Mouse (Mus musculus): Measurements from ENCODE around the gene Olfr820. TPM values are rescaled to one million over a fixed set of nuclear protein-coding genes. Genes with fewer than 3 reads are reported as not detected.
"Not testable (repeated sequence)": the region's sequence is repeated elsewhere in the genome, so short reads cannot be mapped to it uniquely, and the experiment has no call there.

Gene Olfr820
- polyA plus RNA-seq (2014; fragmentation: Nextera tagmentation; extraction: Ambion mirVana), result 0.12 and 0.33 TPM in 2 replicates

DNA sequence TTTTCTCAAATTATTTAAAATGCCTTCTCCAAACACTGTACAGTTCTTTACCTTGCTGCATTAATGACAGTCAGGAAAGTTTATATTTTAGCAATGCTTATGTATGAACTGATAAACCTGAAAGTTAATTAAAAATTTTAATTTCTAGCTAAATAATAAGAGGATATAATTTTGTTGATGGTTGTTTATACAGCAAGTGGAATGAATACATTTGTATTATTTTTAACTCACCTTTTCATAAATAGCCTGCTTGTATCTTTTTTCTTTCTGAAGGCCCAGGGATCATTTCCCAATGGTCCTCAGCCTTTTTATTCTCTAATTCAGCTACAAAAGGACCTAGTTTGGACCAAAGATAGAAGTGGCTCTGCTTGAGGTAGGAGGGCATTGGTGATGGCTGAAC is at the start of gene Olfr820:
TSS of gene Olfr820 (plus strand) at position 301 of the 400 bp plus-strand sequence.
- no peaks in the 10 kb centered on the region for H3K9me3 ChIP-seq (ENCODE audit: control insufficient read depth, low read length)
- DNase-seq (ENCODE audit: low spot score) (no peak), ATAC-seq (ENCODE audit: low read depth) (no peak)
- no peak within 1 kb of the TSS for H3K27ac ChIP-seq (replicated peaks; ENCODE audit: low read depth, low read length)
- no peaks in the 10 kb centered on the region for H3K36me3 ChIP-seq (ENCODE audit: control insufficient read depth, insufficient read depth, low read length)
- H3K9ac ChIP-seq (ENCODE audit: low read depth, low read length), result no peak within 1 kb of the TSS
- no peaks in the 10 kb centered on the region for H3K4me1 ChIP-seq (ENCODE audit: control insufficient read depth, insufficient read depth, low read length)
- no peak within 1 kb of the TSS for H3K4me3 ChIP-seq (ENCODE audit: low read depth, low read length)
- H3K27me3 ChIP-seq (replicated peaks; ENCODE audit: control insufficient read depth, insufficient read depth, low read length), result no peaks in the 10 kb centered on the region
- H3K4me2 ChIP-seq (ENCODE audit: low read depth, low read length), result no peak within 1 kb of the TSS

DNA sequence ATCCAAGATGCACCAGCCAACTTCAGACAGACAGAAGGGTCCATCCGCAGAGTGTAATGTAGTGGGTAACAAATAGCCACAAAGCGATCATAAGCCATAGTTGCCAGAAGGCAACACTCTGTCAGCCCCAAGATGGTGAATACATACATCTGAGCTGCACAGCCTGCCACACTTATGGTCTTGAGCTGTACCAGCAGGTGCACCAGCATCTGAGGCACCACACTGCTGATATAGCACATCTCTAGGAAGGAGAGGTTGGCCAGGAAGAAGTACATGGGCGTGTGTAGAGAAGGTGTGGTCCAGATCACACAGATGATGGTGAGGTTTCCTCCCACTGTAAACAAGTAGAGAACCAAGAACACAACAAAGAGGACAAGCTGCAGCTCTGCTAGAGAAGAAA is 46.2 kb upstream of the Olfr820 start:
- not testable (repeated sequence) for H3K27me3 ChIP-seq (replicated peaks; ENCODE audit: control insufficient read depth, insufficient read depth, low read length); H3K9me3 ChIP-seq (ENCODE audit: control insufficient read depth, low read length); H3K27ac ChIP-seq (replicated peaks; ENCODE audit: low read depth, low read length); H3K4me3 ChIP-seq (ENCODE audit: low read depth, low read length); H3K4me1 ChIP-seq (ENCODE audit: control insufficient read depth, insufficient read depth, low read length); H3K36me3 ChIP-seq (ENCODE audit: control insufficient read depth, insufficient read depth, low read length); ATAC-seq (ENCODE audit: low read depth); H3K9ac ChIP-seq (ENCODE audit: low read depth, low read length); DNase-seq (ENCODE audit: low spot score); H3K4me2 ChIP-seq (ENCODE audit: low read depth, low read length)
- WGBS, result 100% methylated on average over 2 of the region's 3 CpGs

DNA sequence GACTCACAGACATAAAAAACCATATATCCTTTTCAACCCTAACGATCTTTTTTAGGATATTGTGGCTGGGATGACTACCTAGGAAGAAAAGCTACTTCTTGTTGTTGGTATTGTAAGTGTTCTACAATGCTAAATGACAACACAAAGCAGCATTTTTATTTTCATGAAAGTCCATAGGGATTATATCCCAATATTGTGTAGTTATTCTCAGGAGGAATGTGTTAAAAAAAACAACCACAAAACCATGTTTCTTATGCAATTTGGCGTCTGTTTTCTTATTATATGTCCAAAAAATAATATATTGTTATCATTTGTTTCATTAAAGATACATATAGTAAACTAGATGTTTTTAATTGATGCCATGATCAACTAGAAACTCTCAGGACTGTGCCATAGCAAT is 45.3 kb upstream of the Olfr820 start, which contains the start of gene Olfr819:
TSS of gene Olfr819 (minus strand) at position 101 of the 400 bp plus-strand sequence.
- WGBS, result 72% methylated on average over 2 of the region's 2 CpGs

DNA sequence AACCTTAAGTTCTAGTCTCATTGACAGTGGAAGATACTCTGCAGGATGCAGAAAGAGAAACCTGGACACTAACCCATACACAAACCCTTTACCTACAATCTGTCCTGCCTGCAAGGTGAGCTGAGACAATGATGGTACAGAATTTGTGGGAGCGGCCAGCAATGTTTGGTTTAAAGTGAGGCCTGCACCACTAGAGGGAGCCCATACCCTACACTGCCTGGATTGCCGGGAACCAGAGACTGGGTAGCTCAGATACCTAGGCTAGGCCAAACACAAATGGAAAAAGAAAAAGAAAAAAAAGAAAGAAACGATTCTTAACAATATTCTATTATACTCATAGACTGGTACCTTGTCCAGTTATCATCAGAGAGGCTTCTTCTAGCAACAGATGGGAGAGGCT is 39.4 kb upstream of the Olfr820 start:
- no CpG with 5 or more reads among the region's 3 CpGs for WGBS
- not testable (repeated sequence) for H3K4me2 ChIP-seq (ENCODE audit: low read depth, low read length); DNase-seq (ENCODE audit: low spot score); H3K4me1 ChIP-seq (ENCODE audit: control insufficient read depth, insufficient read depth, low read length); H3K9me3 ChIP-seq (ENCODE audit: control insufficient read depth, low read length); H3K36me3 ChIP-seq (ENCODE audit: control insufficient read depth, insufficient read depth, low read length); H3K27me3 ChIP-seq (replicated peaks; ENCODE audit: control insufficient read depth, insufficient read depth, low read length); H3K4me3 ChIP-seq (ENCODE audit: low read depth, low read length); H3K27ac ChIP-seq (replicated peaks; ENCODE audit: low read depth, low read length); H3K9ac ChIP-seq (ENCODE audit: low read depth, low read length); ATAC-seq (ENCODE audit: low read depth)

More for the DNA sequence above, 45.3 kb upstream of the Olfr820 start, which contains the start of gene Olfr819:
- H3K36me3 ChIP-seq (ENCODE audit: control insufficient read depth, insufficient read depth, low read length); H3K4me3 ChIP-seq (ENCODE audit: low read depth, low read length); ATAC-seq (ENCODE audit: low read depth); H3K9me3 ChIP-seq (ENCODE audit: control insufficient read depth, low read length); H3K4me1 ChIP-seq (ENCODE audit: control insufficient read depth, insufficient read depth, low read length); H3K9ac ChIP-seq (ENCODE audit: low read depth, low read length); H3K27me3 ChIP-seq (replicated peaks; ENCODE audit: control insufficient read depth, insufficient read depth, low read length); H3K4me2 ChIP-seq (ENCODE audit: low read depth, low read length); DNase-seq (ENCODE audit: low spot score); H3K27ac ChIP-seq (replicated peaks; ENCODE audit: low read depth, low read length): not testable (repeated sequence)

DNA sequence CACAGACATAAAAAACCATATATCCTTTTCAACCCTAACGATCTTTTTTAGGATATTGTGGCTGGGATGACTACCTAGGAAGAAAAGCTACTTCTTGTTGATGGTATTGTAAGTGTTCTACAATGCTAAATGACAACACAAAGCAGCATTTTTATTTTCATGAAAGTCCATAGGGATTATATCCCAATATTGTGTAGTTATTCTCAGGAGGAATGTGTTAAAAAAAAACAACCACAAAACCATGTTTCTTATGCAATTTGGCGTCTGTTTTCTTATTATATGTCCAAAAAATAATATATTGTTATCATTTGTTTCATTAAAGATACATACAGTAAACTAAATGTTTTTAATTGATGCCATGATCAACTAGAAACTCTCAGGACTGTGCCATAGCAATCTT is 36.4 kb upstream of the Olfr820 start, which contains the start of gene Olfr247:
TSS of gene Olfr247 (minus strand) at position 101 of the 400 bp plus-strand sequence.
- H3K27me3 ChIP-seq (replicated peaks; ENCODE audit: control insufficient read depth, insufficient read depth, low read length); H3K27ac ChIP-seq (replicated peaks; ENCODE audit: low read depth, low read length); H3K4me3 ChIP-seq (ENCODE audit: low read depth, low read length); H3K4me2 ChIP-seq (ENCODE audit: low read depth, low read length); H3K9me3 ChIP-seq (ENCODE audit: control insufficient read depth, low read length); H3K36me3 ChIP-seq (ENCODE audit: control insufficient read depth, insufficient read depth, low read length); ATAC-seq (ENCODE audit: low read depth); DNase-seq (ENCODE audit: low spot score); H3K9ac ChIP-seq (ENCODE audit: low read depth, low read length); H3K4me1 ChIP-seq (ENCODE audit: control insufficient read depth, insufficient read depth, low read length): not testable (repeated sequence)
- no CpG with 5 or more reads among the region's 2 CpGs for WGBS

DNA sequence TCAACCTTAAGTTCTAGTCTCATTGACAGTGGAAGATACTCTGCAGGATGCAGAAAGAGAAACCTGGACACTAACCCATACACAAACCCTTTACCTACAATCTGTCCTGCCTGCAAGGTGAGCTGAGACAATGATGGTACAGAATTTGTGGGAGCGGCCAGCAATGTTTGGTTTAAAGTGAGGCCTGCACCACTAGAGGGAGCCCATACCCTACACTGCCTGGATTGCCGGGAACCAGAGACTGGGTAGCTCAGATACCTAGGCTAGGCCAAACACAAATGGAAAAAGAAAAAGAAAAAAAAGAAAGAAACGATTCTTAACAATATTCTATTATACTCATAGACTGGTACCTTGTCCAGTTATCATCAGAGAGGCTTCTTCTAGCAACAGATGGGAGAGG is 30.6 kb upstream of the Olfr820 start:
- not testable (repeated sequence) for H3K36me3 ChIP-seq (ENCODE audit: control insufficient read depth, insufficient read depth, low read length); H3K4me2 ChIP-seq (ENCODE audit: low read depth, low read length); H3K9ac ChIP-seq (ENCODE audit: low read depth, low read length); H3K27me3 ChIP-seq (replicated peaks; ENCODE audit: control insufficient read depth, insufficient read depth, low read length); DNase-seq (ENCODE audit: low spot score); H3K27ac ChIP-seq (replicated peaks; ENCODE audit: low read depth, low read length); ATAC-seq (ENCODE audit: low read depth); H3K4me3 ChIP-seq (ENCODE audit: low read depth, low read length); H3K9me3 ChIP-seq (ENCODE audit: control insufficient read depth, low read length); H3K4me1 ChIP-seq (ENCODE audit: control insufficient read depth, insufficient read depth, low read length)
- WGBS, result no CpG with 5 or more reads among the region's 3 CpGs

DNA sequence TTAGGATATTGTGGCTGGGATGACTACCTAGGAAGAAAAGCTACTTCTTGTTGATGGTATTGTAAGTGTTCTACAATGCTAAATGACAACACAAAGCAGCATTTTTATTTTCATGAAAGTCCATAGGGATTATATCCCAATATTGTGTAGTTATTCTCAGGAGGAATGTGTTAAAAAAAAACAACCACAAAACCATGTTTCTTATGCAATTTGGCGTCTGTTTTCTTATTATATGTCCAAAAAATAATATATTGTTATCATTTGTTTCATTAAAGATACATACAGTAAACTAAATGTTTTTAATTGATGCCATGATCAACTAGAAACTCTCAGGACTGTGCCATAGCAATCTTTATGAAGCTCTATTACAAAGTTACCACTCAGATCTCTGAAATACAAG is 27.5 kb upstream of the Olfr820 start, which contains the start of gene Gm10310:
TSS of gene Gm10310 (minus strand) at position 101 of the 400 bp plus-strand sequence.
- H3K27me3 ChIP-seq (replicated peaks; ENCODE audit: control insufficient read depth, insufficient read depth, low read length), result not testable (repeated sequence)
- WGBS, result no CpG with 5 or more reads among the region's 1 CpGs

DNA sequence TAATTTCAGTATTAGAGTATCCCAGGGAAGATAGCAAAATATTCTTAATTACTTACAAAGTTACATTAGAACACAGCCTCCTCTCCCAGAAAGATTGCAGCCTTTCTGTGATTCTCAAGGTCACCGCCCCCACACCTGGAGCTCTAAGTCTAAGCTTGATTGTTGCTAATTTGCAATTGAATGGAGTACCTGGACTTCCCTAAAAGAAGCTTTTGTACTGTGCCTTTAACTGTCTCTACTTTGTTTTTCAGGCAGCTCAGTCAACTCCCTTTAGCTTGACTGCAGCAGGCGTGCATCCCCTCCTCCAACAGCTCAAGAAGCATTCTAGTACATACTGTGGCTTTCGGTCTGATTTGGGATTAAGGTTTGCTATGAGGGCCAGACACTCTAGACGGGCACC is 8.3 kb upstream of the Olfr820 start:
- ATAC-seq (ENCODE audit: low read depth); H3K9me3 ChIP-seq (ENCODE audit: control insufficient read depth, low read length); H3K27me3 ChIP-seq (replicated peaks; ENCODE audit: control insufficient read depth, insufficient read depth, low read length); DNase-seq (ENCODE audit: low spot score); H3K4me3 ChIP-seq (ENCODE audit: low read depth, low read length); H3K4me1 ChIP-seq (ENCODE audit: control insufficient read depth, insufficient read depth, low read length); H3K4me2 ChIP-seq (ENCODE audit: low read depth, low read length); H3K9ac ChIP-seq (ENCODE audit: low read depth, low read length); H3K36me3 ChIP-seq (ENCODE audit: control insufficient read depth, insufficient read depth, low read length); H3K27ac ChIP-seq (replicated peaks; ENCODE audit: low read depth, low read length): not testable (repeated sequence)
- 79% methylated on average over 4 of the region's 4 CpGs for WGBS

More for the DNA sequence above, 27.5 kb upstream of the Olfr820 start, which contains the start of gene Gm10310:
- DNase-seq (ENCODE audit: low spot score); H3K27ac ChIP-seq (replicated peaks; ENCODE audit: low read depth, low read length); ATAC-seq (ENCODE audit: low read depth); H3K4me3 ChIP-seq (ENCODE audit: low read depth, low read length); H3K9me3 ChIP-seq (ENCODE audit: control insufficient read depth, low read length); H3K36me3 ChIP-seq (ENCODE audit: control insufficient read depth, insufficient read depth, low read length); H3K4me1 ChIP-seq (ENCODE audit: control insufficient read depth, insufficient read depth, low read length); H3K4me2 ChIP-seq (ENCODE audit: low read depth, low read length); H3K9ac ChIP-seq (ENCODE audit: low read depth, low read length): not testable (repeated sequence)

DNA sequence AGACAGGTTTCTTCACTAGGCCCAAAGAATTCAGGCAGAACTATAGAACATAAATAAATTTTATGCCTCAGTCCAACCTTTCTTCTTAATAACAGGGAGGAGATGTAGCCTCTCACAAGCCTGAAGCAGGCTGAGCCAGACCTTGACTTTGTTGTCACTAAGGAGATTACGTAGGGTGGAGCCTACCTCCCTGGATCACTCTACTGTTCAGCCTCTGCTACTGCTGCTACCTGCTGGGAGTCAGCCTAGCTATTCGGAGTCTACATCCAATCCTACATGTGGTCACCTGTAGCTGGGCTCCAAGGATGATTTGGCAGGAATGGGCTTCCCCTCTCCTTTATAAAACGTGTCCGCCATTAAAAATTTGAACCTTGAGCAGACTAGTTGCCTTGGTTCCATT is 7.1 kb upstream of the Olfr820 start:
- H3K27me3 ChIP-seq (replicated peaks; ENCODE audit: control insufficient read depth, insufficient read depth, low read length); H3K4me2 ChIP-seq (ENCODE audit: low read depth, low read length); H3K36me3 ChIP-seq (ENCODE audit: control insufficient read depth, insufficient read depth, low read length); H3K4me3 ChIP-seq (ENCODE audit: low read depth, low read length); H3K4me1 ChIP-seq (ENCODE audit: control insufficient read depth, insufficient read depth, low read length); DNase-seq (ENCODE audit: low spot score); H3K9me3 ChIP-seq (ENCODE audit: control insufficient read depth, low read length); H3K9ac ChIP-seq (ENCODE audit: low read depth, low read length); ATAC-seq (ENCODE audit: low read depth); H3K27ac ChIP-seq (replicated peaks; ENCODE audit: low read depth, low read length): not testable (repeated sequence)
- 90% methylated on average over 4 of the region's 4 CpGs for WGBS
